In the genomic region with DNA sequence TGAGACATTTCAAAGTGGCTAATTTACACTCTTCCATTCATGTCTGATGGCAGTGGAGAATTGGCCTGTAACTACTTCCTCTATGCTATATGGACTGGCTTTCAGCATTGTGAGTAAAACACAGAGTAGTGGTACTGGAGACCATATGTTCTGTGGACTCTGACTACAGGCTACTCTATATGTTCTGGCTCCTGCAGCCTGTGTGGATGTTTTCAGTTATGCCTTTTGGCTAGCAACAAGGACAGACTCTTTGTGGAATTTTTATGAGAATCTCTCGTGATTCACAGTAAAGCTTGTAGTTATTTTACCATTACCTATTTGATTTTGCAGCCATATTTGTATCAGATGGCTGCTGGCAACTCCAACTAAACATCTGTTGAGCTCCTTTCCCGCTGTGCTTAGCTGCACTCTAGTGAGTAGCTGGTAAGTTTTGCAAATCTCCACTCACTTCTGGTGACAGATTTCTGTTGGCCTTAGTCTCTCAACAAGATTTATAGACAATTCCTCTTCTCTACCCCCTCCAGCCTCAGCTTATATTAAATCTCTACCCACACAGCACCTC, we compare ENCODE assay signal across 26 mouse cellular contexts.
"Had no signal": no experiment of that assay in that cellular context is flagged by ENCODE, and none has a peak within 500 bp of the region (broad histone marks: within the 10 kb centered on the region; RNA-seq: fewer than 3 reads in every experiment).

No protein-coding gene starts in this region.

- H3K4me2 ChIP-seq: heart, embryonic 12.5 days; hindbrain, embryonic 12.5 days; hindbrain, embryonic 14.5 days; intestine, embryonic 15.5 days; liver, embryonic 11.5 days; liver, embryonic 13.5 days; liver, embryonic 15.5 days had no signal

- H3K9ac ChIP-seq: heart, embryonic 12.5 days; hindbrain, embryonic 12.5 days; hindbrain, embryonic 14.5 days; intestine, embryonic 15.5 days; liver, embryonic 13.5 days; liver, embryonic 15.5 days had no signal

- H3K36me3 ChIP-seq: heart, embryonic 10.5 days; heart, embryonic 12.5 days; hindbrain, embryonic 10.5 days; hindbrain, embryonic 12.5 days; intestine, embryonic 15.5 days; liver, embryonic 13.5 days; liver, embryonic 15.5 days had no signal

- H3K4me1 ChIP-seq: heart, embryonic 10.5 days; heart, embryonic 12.5 days; hindbrain, embryonic 10.5 days; hindbrain, embryonic 12.5 days; intestine, embryonic 15.5 days; liver, embryonic 13.5 days; liver, embryonic 15.5 days had no signal

- H3K27me3 ChIP-seq: heart, embryonic 12.5 days; hindbrain, embryonic 12.5 days; intestine, embryonic 15.5 days; liver, embryonic 13.5 days; liver, embryonic 15.5 days had no signal

- DNase-seq: gastrocnemius, adult 2 months; gastrocnemius, postnatal 10 days; gastrocnemius, postnatal 25 days; heart, adult 18-20 months; heart, postnatal 10 days; heart, postnatal 4 days; kidney, adult 18-20 months; kidney, adult 8-10 months; kidney, postnatal 10 days; kidney, postnatal 25 days; kidney, postnatal 4 days; liver; liver, embryonic 13.5 days had no signal

- H3K9me3 ChIP-seq: heart, embryonic 10.5 days; heart, embryonic 12.5 days; hindbrain, embryonic 10.5 days; hindbrain, embryonic 12.5 days; intestine, embryonic 15.5 days; liver, embryonic 13.5 days; liver, embryonic 15.5 days had no signal

- ATAC-seq: hindbrain, embryonic 16.5 days; inflammation-experienced regulatory T-cells, adult 6 months; intestine, embryonic 15.5 days; intestine, postnatal 0 days had no signal

- H3K4me3 ChIP-seq: gastrocnemius, adult 2 months; heart, embryonic 10.5 days; heart, embryonic 12.5 days; hindbrain, embryonic 10.5 days; hindbrain, embryonic 12.5 days; intestine, embryonic 15.5 days; layer of hippocampus, adult 2 months; left cerebral cortex, adult 2 months; liver, embryonic 13.5 days; liver, embryonic 15.5 days had no signal

- H3K27ac ChIP-seq: gastrocnemius, adult 2 months; heart, embryonic 10.5 days; hindbrain, embryonic 10.5 days; hindbrain, embryonic 12.5 days; hindbrain, embryonic 14.5 days; intestine, embryonic 15.5 days; layer of hippocampus, adult 2 months; left cerebral cortex, adult 2 months; liver, embryonic 13.5 days; liver, embryonic 15.5 days had no signal
